Mouse (Mus musculus) lung, postnatal 36 days (tissue): ENCODE measurements around the gene Mpig6b.

Source experiments
- DNase-seq: peaks from one replicate; pipeline ENCODE4 v3.0.0; 2022; ENCODE audit warnings: mixed read lengths

Gene Mpig6b

GRCm38 (mm10) chr17:35085208-35085865 lies 19.4 kb upstream of the Mpig6b start, which contains the start of gene Ly6g6f:
TSS of gene Ly6g6f (minus strand) at chr17:35085610.
- no peak for DNase-seq

DNA sequence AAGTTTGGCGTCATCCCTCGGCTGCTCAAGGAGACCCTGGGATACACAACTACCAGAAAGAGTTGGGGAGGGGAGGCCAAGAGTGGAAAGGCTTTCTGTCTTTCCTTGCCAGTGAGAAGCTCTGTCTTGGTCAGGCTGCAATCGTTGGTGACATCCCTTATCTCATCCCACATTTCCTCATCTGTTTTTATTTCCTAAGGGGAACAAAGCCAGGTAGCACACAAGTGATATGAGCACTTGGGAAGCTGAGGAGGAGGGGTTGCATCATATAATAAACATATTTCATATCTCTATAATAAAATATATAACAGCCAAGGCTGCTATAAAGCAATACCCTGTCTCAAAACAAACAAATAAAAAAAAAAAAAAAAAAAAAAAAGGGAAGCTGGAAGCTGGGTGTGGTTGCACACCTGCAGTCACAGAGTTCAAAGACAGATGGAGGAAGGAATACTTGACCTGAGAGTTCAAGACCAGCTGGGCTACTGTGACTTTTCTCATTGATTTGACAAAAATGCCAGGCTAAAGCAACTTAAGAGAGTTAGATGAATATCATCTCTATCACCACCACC lies 18.0 kb upstream of the Mpig6b start:
- no peak for DNase-seq

GRCm38 (mm10) chr17:35082841-35083576 lies 17.0 kb upstream of the Mpig6b start:
- no peak for DNase-seq

GRCm38 (mm10) chr17:35080710-35081109 lies 14.7 kb upstream of the Mpig6b start:
- no peak for DNase-seq

GRCm38 (mm10) chr17:35080248-35080647 lies 14.3 kb upstream of the Mpig6b start:
- no peak for DNase-seq

DNA sequence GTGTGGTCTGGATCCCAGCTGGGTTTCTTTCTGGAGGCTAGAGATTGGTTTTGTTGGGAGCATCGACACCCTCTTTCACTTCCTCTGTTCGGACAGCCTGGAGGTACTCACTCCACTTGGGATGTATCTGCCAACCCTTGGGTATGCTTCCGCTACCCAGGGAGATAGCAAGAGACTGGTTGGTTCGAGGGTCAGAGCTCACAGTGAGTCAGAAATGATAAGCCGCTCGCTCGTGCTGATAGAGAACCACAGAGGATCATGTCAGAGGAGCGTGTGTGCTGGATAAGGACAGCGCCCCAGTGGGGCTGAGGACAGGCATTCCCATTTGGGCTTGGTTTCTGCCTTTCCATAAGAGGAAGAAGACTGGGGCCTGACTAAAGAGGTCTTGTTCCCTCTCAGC lies 13.8 kb upstream of the Mpig6b start:
- DNase-seq = no peak

DNA sequence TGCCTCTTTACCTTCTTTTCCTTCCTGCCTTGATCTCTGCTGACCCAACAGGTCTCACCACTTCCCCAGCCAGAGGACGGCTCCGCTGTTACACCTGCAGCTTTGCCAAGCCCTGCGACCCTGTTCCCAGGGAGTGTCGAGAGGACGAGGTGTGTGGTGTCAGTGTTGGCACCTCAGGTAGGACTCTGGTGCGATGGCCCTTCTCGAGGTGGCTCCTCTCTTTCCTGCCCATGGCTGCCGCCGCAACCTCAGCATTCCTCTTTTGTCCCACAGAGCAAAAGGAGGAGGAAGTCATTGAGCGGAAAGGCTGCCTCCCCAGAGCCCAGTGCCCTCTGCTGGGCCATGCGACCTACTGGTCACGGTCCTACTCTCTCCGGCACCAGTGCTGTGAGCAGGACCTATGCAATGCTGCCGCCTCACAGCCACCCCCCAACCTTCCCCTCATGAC lies 11.8 kb upstream of the Mpig6b start, which contains the start of gene Ly6g6d:
TSS of gene Ly6g6d (minus strand) at position 280 of the 448 bp plus-strand sequence.
- DNase-seq = peak; percentile 80

- DNase-seq = no peak
Measured at GRCm38 (mm10) chr17:35077285-35077684, 11.3 kb upstream of the Mpig6b start.

GRCm38 (mm10) chr17:35076507-35077176 lies 10.7 kb upstream of the Mpig6b start, which contains the start of gene Ly6g6e:
TSS of gene Ly6g6e (plus strand) at chr17:35076902.
- DNase-seq = no peak

- DNase-seq = no peak
Measured at GRCm38 (mm10) chr17:35074097-35074496, 8.1 kb upstream of the Mpig6b start.

DNA sequence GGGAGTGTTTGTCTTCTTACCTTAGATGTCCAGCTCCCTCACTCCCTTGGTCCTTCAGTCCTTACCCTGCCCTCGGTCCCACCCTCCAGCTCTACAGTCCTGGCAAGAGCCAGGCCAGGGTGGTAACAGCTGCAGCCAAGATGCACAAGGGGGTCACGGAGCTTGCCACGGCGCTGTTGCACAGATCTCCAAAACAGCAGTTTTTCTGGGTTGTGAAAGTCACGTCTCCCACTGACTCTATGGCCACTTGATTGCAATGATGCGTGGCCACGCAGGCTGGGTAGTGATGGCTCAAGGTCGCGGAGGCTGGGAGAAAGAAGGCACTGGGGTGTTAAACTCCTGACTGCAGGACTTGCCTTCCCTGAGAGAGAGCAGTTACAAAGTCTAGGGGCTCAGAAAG lies 5.5 kb upstream of the Mpig6b start:
- DNase-seq = no peak

DNA sequence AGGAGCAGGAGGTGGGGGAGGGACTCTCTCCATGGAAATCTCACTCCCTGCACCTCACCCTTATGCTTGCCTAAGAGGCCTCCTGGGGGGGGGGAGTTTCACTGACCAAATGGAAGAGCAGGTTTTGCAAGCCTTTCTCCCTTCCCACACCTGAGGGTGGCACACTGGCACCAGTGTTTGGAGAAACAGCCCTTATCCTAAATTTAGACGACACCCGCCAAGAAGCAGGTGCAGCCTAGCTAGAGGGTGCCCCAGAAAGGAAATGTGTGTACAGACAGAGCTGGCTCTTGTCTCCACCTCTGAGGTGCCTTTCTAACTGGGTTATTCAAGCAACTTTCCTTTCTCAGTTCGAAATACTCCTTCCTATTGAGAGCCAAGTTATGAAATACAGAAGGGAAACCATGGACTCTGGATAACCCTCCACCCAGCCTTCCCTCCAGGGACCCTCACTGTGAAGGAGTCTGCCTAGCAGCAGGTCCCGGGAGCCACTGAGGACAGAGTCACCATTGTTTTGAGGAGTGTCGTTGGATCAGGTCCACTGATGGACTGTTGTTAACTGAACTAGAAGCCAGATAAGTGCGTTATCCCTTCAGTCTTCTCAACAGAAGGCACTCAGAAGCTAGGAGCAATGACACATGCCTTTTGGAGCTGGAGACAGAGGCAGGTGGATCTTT lies 4.7 kb upstream of the Mpig6b start:
- DNase-seq = peak; percentile 74

GRCm38 (mm10) chr17:35068213-35068914 lies 2.4 kb upstream of the Mpig6b start:
- DNase-seq = no peak

DNA sequence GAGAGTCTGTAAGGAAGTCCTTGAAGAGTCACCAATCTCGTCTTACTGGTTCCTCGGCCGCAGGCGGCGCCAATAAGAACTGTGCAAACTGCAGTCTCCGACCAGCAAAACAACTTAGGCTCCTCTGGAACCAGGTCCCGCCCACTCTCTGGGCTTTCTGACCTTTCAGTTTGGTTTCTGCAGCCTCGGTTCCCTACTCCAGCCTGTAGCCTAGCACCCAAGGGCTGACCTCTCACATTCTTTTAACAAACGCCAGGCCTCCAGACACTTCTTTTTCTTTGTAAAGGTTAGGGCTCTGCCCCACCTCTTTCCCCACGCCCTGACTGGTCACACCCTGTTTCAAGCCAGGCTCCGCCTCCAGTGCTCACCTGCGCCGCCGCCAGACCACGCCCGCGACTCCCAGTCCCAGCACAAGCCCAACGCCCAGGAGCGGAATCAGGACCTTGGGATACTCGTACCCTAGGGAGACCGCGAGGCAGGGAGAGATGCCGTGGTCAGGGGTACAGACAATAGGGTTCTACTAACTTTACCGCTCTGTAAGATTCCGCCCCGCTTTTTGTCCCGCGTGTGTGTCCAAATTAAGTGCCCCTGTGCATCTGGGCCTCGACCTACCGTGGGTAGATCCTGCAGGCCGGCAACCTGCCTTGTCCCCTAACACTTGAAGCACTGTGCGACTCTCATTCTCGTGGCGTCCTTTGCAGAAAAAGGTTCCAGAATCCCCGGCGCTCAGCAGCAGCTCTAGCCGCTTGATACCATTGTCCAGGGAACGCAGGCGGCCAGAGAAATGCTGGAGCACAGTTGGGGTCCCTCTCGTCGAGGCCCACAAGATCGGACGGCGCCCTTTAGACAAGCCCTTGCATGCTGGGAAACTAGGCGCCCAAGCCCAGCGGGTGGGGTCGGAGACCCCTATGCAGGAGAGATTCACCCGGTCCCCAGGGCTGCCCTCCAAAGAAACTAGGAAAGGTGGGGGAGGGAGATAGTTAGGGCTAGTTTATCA lies 735 bp downstream of the Mpig6b start, which contains the start of gene Ly6g6c:
TSS of gene Ly6g6c (plus strand) at position 438 of the 997 bp plus-strand sequence.
- peak; percentile 92 for DNase-seq

- no peak for DNase-seq
Measured at GRCm38 (mm10) chr17:35064378-35064877, 1.6 kb downstream of the Mpig6b start.

DNA sequence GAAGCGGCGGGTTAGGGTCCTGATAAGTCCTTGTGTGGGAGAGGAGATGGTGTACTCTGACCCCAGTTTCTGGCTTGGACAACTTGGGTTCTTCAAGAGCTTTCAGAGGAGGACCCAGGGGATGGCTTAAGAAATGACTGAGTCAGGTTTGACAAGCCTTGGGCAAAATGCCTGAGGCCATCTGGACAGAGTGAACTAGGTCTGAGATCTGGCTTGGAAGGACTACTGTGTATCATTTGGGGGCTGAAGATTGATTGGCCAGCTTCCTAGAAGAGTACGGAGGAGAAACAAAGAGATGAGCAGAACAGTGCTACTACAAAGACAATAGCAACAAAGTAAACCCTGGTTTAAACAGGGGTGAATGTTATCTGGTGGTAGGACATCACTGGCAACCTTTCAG lies 2.5 kb downstream of the Mpig6b start:
- no peak for DNase-seq

- DNase-seq = no peak
Measured at GRCm38 (mm10) chr17:35061299-35061698, 4.7 kb downstream of the Mpig6b start.

DNA sequence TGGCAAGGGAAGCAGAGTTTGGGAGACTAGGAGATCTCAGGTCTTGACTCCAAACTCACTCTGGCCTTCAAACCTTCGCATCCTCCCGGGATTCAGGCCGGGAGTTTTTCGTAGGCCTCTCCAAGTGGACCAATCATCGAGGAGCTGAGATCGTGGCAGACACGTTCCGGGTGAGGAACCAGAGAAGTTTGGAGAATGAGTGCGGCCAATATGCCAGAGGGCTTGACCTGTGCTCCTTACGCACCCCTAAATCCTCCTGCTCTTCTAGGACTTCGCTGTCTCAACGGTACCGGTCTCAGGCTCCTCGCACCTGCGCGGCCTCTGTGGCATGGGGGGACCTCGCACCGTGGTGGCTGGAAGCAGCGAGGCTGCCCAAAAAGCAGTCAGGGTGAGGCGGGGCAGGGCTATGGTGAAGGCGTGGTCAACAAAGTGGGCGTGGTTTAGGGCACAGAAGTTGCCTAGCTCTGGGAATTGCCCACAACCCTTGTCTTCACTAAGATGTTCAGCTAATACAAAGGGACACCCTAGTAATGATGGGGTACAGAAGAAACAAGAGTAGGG lies 5.2 kb downstream of the Mpig6b start:
- DNase-seq = peak; percentile 65

DNA sequence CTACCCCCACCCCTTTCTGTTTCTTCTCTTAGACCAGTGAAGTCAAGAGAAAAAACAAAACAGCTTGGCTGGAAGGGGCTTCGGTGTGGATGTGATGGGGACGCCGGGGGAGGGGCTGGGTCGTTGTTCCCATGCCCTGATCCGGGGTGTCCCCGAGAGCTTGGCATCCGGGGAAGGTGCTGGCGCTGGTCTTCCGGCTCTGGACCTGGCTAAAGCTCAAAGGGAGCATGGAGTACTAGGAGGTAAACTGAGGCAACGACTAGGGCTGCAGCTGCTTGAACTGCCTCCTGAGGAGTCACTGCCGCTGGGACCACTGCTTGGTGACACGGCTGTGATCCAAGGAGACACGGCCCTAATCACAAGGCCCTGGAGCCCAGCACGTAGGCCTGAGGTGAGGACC lies 5.9 kb downstream of the Mpig6b start:
- no peak for DNase-seq
